Mouse (Mus musculus) large intestine, adult 2 months (tissue): ENCODE measurements around the gene Kcnc3. TPM values are rescaled to one million over a fixed set of nuclear protein-coding genes. Genes with fewer than 3 reads are reported as not detected.

Source experiments
- DNase-seq: peaks from one replicate; pipeline ENCODE4 v3.0.0-alpha.2; 2012; ENCODE audit warnings: low read depth, low spot score
- WGBS: fragments of 180-500 bp; shearing (Covaris S2); methylation state at CpG from one replicate; pipeline ENCODE4 v1.1.7; 2018; 5-methylcytosine and 5-hydroxymethylcytosine counted together
- polyA plus RNA-seq: library from polyadenylated mRNA; depleted of rRNA; stranded (reverse); fragments of >200 nt; gene quantifications from 2 replicates; pipeline ENCODE4 v1.2.3, GENCODE M21; 2012; rRNA removed

Kcnc3 gene
- 0.95 and 1.9 TPM in 2 replicates for polyA plus RNA-seq

GRCm38 (mm10) chr7:44590402-44591347, at the start of gene Kcnc3:
Kcnc3 (plus strand) TSS chr7:44590664.
- under 1% methylated on average over 80 of the region's 80 CpGs for WGBS
- peak; percentile 77 for DNase-seq

DNA sequence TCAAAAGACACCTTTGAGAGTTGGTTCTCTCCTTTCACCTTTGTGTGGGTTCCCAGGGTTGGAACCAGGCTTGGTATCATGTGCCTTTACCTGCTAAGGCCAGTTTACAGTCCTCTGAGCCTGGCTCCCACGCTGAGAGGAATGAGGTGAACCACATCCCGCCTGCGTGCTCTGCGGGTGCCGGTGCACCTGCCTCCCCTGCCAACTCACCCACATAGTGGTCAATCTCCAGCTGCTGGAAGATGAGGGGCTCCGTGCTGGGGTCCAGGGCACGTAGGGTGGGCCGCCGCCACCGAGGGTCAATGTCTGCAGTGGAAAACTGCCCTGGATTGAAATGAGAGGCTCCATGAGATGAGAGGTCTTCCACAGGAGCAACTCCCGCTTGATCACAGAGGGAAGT, 47.9 kb upstream of the Kcnc3 start:
- no peak for DNase-seq
- WGBS: 89% methylated on average over 11 of the region's 11 CpGs

GRCm38 (mm10) chr7:44543071-44543470, 47.4 kb upstream of the Kcnc3 start:
- DNase-seq: no peak
- 82% methylated on average over 12 of the region's 12 CpGs for WGBS

DNA sequence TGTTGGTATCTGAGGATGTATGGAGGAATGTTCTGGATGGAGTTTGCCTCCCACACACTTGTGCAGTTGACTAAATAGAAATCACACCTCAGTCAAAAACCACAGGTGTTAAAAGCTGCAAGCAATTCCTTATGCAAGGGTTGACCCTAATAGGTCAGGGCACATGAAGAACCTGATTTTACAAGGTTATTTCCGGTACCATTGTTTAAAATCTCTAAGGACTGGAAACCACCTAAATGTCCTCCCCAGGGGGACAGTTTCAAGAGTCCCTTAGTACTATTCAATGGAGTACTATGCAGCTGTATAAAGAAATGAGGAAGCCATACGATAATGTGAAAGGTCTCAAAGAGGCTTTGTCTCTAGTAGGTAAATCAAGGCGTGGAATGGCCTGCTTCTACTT, 44.2 kb upstream of the Kcnc3 start:
- 94% methylated on average over 3 of the region's 3 CpGs for WGBS
- no peak for DNase-seq

DNA sequence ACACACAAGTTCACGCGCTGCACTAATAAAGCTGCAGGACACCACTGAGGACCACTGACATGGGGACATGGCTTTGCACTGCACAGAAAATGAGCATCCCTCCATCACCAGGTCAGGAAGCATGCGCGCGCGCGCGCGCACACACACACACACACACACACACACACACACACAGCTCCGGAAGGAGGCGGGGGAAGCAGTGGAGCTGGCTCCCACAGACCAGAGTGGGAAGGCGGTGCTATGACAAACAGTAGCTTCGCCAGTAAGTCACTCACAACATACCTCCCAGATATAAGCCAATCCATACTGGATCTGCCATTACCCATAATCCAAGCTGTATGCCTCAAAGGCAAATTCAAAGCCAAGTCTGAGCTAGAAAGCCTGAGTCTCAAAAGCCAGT, 43.4 kb upstream of the Kcnc3 start:
- WGBS: 88% methylated on average over 13 of the region's 13 CpGs
- DNase-seq: no peak

DNA sequence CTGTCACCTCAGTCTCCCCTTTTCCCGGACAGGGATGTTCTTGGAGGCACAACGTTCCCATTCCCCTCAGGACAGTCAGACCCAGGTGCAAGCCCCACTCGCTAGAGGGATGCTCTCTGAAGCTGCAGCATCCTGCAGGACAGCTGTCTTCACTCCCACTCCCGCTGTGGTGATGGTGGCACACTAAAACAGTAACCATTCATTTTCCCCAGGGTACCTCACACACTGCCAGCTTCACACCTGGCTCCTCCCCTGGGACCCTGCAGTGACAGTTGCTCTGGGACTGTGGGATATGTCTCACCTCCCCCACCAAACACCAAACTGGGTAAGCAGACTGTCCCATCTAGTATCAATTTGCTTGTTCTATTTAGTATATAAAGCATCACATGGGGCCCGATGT, 42.7 kb upstream of the Kcnc3 start:
- 14% methylated on average over 5 of the region's 5 CpGs for WGBS
- no peak for DNase-seq

DNA sequence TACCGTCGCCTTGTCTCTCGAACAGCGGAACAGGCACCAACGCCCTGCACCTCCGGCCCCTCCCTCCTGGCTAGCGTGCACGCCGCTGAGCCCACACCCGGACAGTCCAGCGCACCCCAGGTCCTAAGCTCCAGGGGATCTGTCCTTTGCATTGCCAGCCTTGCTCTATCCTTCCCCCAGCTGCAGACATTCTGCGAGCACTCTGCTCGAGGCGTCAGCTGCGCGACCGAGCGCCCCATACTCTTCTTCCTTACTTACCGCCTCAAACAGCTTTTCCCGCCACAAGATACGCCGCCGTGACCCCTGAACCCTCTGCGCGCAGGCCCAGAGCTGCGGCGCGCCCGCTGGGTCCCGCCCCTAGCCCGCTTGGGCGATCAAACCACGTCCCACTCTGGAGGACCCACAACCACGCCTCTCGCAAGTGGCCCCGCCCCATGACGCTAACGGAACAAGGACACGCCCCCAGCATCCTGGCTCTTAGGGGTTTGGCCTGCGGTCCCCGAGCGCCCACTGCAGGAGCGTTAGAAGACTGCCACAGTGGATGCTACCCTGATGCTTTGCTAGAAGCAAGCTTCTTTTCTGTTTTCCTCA, 41.9 kb upstream of the Kcnc3 start, which contains the start of gene Pold1:
Pold1 (minus strand) TSS at position 353 of the 591 bp plus-strand sequence.
- WGBS: under 1% methylated on average over 43 of the region's 43 CpGs
- DNase-seq: peak; percentile 99

GRCm38 (mm10) chr7:44549621-44550408, 40.6 kb upstream of the Kcnc3 start:
- 93% methylated on average over 23 of the region's 23 CpGs for WGBS
- DNase-seq: no peak

DNA sequence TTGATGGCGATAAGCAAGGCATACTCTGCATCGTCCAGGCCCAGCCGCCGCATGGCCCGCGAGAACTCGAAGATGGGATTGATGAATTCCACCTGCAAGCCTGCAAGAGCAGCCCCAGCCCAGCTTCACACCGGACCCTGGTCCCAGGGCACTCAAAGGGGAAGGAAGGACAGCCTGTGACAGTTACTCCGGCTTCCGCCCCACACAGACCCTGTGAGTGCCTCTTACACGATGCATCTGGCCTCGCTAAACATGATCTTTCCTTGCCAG, 40.1 kb upstream of the Kcnc3 start:
- WGBS: 95% methylated on average over 12 of the region's 12 CpGs
- no peak for DNase-seq

DNA sequence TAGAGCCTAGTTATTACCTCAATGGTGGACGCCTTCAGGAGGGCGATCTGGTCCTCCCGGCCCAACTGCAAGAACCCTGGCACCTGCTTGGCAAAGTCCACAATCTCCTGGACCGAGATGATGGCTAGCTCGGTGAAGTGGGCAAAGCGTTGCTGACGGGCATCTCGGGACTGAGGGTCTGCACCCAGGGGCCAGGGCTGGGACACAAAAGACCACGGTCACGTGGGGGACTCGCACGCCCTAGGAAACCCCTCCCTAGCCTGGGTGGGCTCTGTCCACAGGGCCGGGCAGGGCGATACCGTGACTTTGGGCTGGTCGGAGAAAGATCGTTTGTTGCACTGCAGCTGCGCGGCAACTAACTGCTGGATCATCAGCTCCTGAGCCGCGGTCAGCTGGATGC, 39.2 kb upstream of the Kcnc3 start:
- no peak for DNase-seq
- WGBS: 93% methylated on average over 21 of the region's 21 CpGs

DNA sequence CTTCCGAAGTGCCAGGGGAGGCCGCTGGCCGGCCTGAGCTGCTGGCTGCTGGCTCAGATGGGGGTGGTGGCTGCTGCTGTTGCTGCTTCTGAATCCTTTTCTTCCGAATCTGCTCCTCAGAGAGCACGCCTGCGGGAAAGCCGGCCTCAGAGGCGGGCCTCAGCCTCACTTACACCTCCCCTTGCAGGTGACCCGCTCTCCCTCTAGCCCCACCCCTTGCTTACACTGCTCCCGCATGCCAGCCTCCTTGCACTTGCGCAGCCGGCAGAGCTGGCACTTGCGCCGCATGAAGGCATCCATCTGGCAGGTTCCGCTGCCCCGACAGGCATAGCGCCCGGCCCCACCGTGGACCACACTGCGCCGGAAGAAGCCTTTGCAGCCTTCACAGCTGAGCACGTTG, 38.7 kb upstream of the Kcnc3 start:
- no peak for DNase-seq
- 90% methylated on average over 22 of the region's 22 CpGs for WGBS

DNA sequence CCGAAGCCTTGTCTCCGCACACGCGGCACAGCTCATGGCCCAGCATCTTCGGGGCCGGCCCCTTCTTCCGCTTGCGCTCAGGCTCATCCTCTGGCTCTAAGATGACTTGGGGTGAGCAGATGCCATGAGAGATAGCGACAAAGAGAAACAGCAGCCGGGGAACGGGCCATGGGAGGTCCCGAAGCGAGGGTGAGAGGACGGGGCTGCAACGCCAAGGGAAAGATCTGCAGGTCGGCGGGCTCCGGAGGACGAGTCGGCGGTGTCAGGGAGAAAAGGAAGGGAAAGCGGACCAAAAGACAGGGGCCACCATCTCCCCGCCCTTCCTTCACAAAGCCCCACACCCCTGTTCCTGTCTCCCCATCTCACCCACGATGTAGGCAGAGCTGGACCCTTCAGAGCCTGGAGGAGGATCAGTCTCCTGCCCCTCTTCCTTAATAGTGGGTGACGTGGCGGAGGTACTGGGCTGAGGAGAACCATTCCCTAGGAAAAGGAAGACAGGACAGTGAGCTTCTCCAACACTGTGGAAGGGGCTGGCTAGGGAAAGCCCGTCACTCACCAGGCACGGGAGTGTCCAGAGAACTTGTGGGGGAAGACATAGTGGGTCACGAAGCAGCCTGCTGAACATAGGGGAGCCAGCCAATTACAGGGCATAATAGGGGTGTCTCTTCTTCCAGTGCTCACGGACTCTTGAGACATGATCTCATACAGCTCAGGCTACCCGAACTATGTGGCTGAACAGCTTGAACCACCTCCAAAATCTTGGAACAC, 38.1 kb upstream of the Kcnc3 start:
- no peak for DNase-seq
- 90% methylated on average over 31 of the region's 31 CpGs for WGBS

DNA sequence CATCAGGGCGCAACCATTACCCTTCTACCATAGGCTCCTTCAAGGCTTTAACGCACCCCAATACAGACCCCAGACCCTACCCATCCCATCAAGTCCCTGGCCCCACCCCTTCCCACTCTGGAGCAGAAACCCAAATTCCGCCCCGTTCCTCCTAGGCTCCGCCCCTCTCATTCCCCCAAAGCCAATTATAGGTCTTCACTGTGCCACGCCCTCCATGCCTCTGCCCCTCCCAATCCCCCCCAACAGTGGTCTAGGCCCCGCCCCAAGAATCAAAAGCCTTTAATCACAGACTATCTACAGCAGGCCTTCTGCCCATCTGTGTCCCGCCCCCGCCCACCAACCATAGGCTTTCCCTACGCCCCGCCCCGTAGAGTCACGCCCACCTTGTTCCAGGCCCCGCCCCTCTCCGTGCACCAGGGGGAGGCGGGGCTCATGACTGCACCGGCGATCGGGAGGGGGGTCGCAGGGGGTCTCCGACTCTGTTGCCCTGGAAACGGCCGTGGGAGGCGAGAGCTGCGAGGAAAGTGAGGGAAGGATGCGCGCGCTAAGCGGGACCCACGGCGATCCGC, 37.2 kb upstream of the Kcnc3 start:
- DNase-seq: peak; percentile 24

DNA sequence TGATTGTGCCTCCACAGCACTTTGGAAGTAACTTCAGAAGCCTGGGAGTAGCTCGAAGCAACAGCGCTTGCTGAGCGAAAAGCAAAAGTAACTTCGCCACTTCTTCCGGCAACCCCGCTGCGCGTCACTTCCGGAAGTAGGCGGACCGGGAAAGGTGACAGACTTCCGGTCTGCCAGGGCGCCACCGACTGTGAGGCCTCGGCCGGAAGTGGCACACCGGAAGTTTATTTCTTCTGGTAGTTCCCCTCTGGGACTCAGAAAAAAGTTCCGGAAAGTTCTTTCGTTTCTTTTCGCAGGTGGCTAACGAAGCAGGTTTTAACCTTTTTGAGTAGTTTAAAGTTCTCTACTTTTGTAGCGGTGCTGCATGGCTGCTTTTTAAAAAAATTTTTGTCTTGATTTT, 36.6 kb upstream of the Kcnc3 start, which contains the start of gene Nr1h2:
Nr1h2 (minus strand) TSS at position 126 of the 400 bp plus-strand sequence.
- under 1% methylated on average over 22 of the region's 22 CpGs for WGBS
- DNase-seq: peak; percentile 82

More for the DNA sequence above, 37.2 kb upstream of the Kcnc3 start:
- 2% methylated on average over 32 of the region's 32 CpGs for WGBS

- no peak for DNase-seq
- 67% methylated on average over 2 of the region's 2 CpGs for WGBS
Observed at GRCm38 (mm10) chr7:44557629-44558028, 32.8 kb upstream of the Kcnc3 start.

DNA sequence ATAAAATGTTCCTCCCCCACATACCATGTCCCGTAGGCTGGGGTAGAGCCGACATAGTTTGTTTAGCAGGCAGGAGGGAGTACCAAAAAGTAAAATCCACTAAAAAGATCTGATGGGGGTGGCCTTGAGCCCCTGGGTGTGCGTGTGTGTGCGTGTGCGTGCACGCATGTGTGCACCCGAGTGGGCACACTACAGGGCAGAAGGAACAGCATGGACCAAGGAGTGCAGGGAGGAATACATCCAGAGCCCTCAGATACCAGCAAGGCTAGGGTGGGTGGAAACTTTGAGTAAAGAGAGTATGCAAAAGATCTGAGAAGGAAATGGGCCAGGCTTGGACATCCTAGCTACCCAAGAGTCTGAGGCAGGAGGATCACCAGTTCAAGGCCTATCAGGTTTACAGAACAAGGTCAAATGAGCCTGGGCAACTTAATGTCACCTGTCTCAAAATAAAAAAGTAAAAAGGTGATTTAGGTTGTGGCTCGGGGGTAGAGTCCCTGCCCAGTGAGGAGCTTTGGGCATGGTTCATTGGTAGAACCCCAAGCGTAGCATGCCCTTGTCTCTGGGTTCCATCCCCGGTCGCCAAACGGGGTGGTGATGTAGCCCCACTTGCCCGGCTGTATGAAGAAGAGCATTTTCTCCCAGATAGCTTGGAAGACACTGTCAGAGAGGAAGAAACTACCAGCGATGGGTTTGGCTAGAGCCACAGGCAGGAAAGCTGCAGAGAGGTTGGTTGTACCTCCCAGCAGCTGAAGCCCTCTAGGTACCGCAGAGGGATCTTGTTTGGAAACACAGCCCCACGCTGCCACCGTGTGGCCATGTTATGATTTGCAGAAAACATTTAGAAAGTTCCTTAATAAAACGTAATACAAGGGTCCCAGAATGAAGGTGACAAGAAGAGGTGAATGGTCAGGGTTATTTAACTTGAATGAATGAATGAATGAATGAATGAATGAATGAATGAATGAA, 29.7 kb upstream of the Kcnc3 start:
- DNase-seq: peak; percentile 25
- WGBS: 52% methylated on average over 18 of the region's 18 CpGs

GRCm38 (mm10) chr7:44563284-44563683, 27.2 kb upstream of the Kcnc3 start:
- no peak for DNase-seq
- WGBS: 23% methylated on average over 8 of the region's 8 CpGs

DNA sequence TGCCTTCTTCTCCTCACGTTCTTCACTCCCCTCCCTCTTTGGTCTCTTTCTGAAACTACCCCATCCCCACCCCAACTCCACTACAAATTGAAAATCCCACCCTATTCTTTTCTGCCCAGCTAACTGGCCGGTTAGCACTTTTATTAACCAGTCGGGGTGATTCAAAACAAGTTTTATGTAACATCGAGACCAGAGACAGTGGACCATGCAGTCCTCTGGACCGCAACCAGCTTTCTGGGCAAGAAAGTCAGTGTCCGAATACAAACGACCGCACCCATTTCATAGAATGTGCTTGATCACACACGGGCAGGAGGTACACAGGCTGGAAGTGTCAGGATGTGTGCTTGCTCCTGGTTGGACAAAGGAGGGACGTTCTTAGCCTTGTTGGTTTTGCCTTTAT, 26.0 kb upstream of the Kcnc3 start:
- 77% methylated on average over 10 of the region's 10 CpGs for WGBS
- no peak for DNase-seq
